Mouse (Mus musculus) C2C12 (cell line): ENCODE measurements at regions not wholly inside any gene's neighbourhood (a gene's known extent, or its start where the extent isn't known, plus 50 kb on each side); places are given as distances from the start of the nearest gene placed in this dataset.

Experiments
- CEBPB ChIP-seq: IDR thresholded peaks from one replicate; pipeline ENCODE4 v1.6.1; 2011; ENCODE audit warnings: low read depth, mild to moderate bottlenecking, control low read depth, moderate library complexity
- CTCF ChIP-seq: IDR thresholded peaks from one replicate; pipeline ENCODE4 v1.5.1; 2011; ENCODE audit not compliant: control insufficient read depth, insufficient read depth, insufficient read length
- MAX ChIP-seq: IDR thresholded peaks from one replicate; pipeline ENCODE4 v1.6.1; 2011; ENCODE audit warnings: mild to moderate bottlenecking, control low read depth
- MYOG ChIP-seq: IDR thresholded peaks from one replicate; pipeline ENCODE4 v1.6.1; 2011; ENCODE audit not compliant: control insufficient read depth, insufficient read length; ENCODE audit errors: extremely low read depth
- USF1 ChIP-seq: IDR thresholded peaks from one replicate; pipeline ENCODE4 v1.6.1; 2011; ENCODE audit warnings: low read depth, mild to moderate bottlenecking, control low read depth, moderate library complexity

- no peak for TF ChIP-seq CTCF
- TF ChIP-seq MAX, result no peak
- TF ChIP-seq CEBPB, result no peak
- TF ChIP-seq USF1, result no peak
- no peak for TF ChIP-seq MYOG
Measured at GRCm38 (mm10) chr3:58146108-58146507, 268.4 kb upstream of the Tsc22d2 start.
